Mouse (Mus musculus) lung, postnatal 0 days (tissue): ENCODE results near the gene Ano10.

ENCODE experiments used
- CTCF ChIP-seq: IDR thresholded peaks from 2 replicates; pipeline ENCODE4 v1.5.1; 2016; ENCODE audit warnings: antibody characterized with exemption, mild to moderate bottlenecking
- EP300 ChIP-seq: IDR thresholded peaks from 2 replicates; pipeline ENCODE4 v1.6.1; 2016; ENCODE audit warnings: antibody characterized with exemption, mild to moderate bottlenecking, control low read depth

DNA sequence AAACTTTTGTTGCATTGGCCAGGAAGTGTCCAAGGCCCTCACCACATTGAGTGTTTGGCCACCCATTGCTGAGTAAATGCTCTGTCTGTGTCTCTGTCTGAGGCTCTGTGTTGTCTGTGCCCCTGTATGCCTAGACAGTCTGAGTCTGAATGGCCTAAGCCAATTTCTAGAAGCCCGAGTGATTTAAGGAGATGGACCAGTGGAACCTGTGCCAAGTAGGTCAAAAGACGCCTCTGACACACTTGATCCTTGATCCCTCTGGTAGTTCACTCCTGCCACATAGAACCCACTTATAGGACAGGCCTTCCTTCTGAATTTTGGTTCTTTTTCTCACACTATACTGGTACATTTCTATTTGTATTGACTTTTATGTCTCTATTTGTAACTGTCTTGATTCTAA, 17.6 kb downstream of the Ano10 start:
- TF ChIP-seq CTCF (no peak), EP300 (no peak)
